Mouse (Mus musculus) kidney, adult 18-20 months (tissue): ENCODE measurements around the gene Gm12830.

ENCODE experiments used
- DNase-seq: peaks from one replicate; pipeline ENCODE4 v3.0.0; 2021

Gene Gm12830

DNA sequence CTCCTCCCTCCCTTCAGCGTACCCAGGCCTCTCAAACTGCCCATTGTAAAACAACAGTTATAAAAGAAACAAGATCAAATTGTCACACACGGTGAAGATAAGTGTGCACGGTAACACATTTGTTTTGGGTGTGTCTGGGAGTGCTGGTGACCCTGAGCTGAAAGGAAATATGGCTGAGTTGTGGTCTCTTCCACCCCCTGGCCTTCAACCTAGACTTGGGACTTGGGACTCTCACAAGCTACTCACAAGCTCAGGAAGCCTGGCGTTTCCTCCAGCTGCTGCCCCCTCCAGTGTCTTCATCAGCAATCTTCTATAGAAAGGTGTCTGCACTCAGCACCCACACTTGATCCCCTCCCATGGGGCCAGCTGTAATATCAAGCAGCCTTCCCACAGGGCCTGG, 24.1 kb downstream of the Gm12830 start:
- no peak for DNase-seq

DNA sequence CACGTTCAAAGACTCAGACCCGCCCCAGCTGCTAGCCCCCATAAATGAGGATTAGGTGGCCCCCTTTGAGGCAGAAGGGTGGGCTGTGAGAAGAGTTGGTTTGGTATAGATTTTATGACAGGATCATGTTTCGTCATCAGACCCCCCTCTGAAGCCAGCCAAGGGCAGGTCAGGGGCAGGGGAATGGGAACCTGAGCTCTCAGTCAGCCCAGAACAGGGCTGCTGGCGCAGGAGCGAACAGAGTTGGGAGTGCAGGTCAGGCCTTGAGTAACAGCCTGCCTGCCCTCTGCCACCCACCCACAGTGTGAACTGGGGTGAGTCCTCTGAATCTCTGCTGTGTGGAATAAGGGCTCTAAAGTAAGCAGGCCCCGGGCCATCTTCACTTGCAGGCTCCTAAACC, 25.2 kb downstream of the Gm12830 start:
- DNase-seq, result no peak

DNA sequence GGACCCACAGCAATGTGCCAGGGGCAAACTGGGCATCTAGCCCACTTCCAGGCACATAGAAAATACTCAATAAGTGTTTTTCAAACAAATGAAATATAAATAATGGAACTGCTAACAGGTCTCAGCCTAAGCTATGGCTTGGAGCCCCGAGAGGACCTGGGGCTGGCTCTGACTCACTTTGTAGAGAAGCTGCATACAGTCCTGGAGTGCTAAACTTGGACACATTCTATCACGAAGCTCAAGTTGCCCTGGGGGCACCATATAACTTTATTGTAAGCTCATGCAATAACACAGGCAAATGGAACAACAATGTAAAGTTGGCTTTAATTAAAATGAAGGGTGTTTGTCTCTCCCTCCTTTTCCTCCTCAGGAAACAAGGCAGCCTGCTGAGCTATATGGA, 32.4 kb downstream of the Gm12830 start:
- DNase-seq, result no peak

DNA sequence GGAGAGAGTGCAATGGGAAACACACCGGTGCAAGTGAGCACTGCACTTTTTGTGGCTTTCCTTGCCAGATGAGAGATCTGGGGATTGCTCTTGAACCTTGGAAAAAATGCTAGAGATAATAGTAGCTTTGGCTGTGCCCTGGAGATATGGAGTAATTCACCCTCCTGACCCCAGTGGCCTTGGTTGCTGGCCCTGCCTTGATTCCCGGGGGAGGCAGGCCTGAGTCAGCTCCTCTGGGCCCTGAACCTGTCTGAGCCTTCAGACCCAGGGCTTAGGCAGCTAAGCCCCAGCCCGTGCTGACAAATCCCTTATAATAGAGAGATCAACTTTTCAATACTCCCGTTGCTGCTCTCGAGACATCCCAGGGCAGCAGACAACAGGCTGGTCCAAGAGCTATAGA, 36.9 kb downstream of the Gm12830 start:
- no peak for DNase-seq

DNA sequence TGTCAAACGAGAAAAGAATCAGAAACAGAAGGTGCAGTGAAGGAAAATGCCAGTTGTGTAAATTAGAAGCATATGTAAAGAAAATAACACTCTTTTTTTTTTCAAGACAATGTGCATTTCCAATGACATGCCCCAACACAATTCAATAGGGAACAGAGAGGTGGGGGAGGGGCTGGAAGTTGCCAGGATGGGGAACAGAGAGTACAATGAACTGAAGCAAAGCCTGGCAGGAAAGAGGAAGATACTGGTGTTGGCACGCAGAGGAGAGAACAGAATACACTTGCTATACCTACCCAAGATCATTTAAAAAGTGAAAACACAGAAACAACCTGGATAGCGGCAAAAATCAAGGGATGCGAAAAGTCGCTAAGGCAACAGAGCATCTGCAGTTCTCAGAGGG, 41.6 kb downstream of the Gm12830 start:
- no peak for DNase-seq

DNA sequence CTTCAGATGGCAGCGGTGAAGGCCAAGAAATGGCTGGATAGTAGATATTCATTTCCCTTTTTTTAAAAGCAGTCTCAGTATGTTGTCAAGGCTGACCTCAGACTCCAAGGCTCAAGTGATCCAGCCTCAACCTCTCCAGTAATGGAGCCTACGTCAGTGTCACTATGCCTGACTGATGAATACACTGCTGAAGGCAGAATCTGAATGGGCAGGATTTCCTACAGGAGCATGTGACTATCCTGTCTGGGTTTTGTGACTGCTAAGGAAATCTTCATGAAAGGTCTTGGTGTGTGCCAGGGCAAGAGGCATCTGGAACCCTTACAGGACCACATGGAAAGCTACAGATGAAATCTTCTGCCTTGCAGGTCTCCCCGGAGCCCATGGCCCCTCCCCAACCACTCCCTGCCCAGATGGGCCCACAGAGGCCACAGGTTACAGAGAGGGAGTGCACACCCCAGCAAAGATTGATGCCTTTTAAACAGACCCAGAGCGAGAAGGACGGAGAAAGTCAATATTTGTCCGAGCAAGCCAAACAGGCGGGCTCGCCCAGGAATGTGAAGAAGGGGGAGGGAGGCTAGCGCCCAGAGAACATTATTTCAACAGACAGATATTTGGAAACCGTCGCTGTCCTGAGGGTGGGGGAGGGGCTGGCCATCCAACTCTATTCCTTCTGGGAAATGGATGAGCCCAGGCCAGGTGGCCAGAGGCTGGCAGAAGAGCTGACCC, 48.4 kb downstream of the Gm12830 start:
- peak; percentile 5 for DNase-seq

DNA sequence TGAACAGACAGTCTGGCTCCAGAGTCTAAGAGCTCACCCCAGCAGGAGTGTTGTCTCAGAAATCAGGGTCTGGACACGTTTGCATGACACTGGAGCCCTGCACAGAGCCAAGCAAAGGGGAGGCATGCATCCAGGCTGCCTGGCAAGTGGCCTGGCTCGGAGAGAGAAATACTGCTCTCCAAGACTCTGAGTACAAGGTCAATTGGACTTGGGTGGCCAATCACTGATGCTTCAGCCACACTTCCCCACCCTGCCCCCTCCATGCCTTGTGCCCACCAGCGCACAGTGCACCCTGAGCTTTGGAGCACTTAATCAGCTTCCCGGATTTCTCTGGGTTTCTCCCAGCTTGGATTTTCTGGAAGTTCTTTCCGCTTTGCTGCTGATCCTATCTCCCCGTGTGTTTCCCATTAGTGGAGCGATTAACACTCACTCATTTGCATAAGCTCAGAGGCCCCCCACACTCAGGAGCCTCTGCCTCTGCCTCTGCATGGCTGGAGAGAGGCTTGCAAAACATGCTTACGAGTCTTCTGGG, 55.0 kb downstream of the Gm12830 start:
- no peak for DNase-seq

DNA sequence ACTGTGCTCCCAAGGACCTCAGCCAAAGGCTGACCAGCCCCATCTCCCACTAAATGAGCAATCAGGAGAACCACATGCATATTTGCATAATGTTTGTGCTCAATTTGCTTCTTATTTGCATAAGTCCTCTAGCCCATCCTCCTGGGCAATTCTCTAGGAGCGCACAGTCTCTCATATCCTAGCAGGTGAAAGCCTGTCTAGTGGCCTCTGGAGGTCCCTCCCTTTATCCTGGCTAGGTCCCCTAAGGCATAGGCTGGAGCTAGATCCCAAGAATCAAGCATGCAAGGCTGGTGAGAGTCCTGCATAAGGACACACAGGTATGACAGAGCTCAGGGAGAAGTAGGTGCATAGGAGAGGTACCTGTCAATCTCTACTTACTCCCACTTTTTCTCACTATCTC, 60.7 kb downstream of the Gm12830 start:
- DNase-seq, result no peak

DNA sequence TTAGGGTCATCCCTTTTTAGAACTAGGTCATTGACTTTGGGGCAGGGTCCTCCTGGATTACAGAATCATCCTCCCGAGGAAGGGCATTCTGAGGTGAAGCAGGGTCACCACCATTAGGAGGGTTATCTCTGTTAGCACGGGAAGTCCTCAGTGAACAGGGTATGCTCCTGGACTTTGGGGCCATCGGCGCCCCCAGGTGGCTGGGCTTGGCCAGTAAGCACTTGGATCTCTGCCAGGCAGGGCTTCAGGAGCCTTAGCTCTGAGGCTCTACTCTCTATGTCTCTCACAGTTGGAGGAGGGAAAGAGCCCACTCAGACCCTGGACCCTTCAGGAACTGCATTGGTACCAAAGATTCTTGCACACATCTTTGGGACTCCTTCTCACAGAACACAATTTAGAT, 76.3 kb downstream of the Gm12830 start:
- peak; percentile 36 for DNase-seq

DNA sequence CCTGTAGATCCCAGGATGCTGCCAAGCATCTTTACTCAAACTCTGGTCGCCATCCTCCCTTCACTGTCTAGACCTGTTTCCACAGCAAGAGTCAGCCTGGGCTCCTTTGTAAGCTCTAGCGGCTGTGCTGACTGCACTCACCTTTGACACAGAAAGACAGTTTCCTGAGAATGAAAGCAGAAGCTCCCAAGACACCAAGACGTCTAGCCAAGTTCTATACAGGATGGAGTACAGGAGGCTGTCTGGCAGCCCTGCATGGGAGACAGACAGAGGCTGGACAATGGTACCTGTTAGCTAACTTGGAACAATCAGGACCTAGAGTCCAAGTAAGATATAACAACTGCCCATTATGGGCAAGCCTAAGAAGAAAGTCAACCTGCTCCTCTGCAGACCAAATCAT, 78.4 kb downstream of the Gm12830 start:
- no peak for DNase-seq

DNA sequence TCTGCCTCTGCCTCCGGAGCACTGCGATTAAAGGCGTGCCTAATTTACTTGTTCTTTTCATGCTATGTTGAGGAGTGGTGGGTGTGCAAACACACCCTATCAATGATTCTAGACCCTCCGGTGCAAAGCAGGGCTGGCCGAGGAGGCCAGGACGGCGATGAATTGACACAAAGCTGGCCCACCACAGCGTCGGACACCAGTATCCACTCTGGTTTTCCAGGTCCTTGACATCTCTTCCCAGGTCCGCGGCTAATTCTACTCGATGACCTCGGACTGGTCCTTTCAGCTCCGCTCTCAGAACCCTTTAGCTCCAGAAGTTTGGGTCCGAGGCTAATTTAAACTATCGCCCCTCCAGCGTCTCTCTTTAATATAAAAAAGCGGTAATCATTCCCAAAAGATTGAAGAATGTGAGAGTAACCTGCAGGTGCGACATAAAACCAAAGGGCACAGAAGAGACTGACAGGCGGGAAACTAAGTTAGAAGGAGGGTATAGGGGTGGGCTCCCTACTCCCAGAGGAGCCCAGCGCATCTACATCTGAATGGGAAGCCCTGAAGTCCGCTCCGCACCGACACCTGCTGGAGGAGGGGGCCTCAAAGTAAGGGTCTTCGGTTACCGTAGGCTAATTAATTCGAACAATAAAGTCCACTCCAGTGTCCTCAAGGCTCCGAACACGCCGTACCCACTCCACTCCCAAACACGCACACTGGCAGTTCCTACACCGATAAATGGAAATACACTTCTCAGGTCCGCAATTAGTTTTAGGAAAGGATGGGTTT, 79.5 kb downstream of the Gm12830 start:
- DNase-seq, result no peak

DNA sequence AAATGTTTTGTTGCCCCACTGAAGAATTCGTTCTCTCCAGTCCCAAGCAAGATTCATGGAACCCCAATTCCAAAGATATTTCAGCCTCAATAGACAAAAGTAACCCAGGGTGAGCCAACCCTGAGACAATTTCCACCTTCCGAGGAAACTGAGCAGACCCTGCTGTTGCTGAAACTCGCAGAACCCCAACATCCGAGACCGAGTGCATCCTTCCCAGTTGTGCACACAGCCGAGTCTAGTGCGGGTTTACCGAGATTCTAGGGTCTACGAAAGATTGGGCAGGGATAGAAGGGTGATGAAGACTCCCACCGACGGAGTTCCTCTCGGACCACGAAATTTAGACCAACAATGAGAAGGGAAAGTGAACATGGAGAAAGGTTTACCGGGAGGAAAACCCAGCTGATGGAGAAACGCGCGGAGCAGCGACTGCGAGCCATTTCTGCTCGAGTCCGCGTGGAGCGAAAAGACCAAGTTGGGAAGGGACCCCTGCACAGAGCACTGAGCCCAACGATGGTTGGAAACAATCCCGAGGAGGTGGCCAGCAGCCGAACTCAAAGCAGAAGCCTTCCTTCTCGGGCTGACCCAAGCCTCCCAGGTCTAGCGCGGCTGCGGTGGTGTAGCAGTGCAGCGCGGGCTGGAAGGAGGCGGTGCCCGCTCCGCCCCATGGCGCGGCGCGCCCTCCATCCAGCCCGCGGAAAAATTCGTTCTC, 80.3 kb downstream of the Gm12830 start:
- DNase-seq, result peak; percentile 22

DNA sequence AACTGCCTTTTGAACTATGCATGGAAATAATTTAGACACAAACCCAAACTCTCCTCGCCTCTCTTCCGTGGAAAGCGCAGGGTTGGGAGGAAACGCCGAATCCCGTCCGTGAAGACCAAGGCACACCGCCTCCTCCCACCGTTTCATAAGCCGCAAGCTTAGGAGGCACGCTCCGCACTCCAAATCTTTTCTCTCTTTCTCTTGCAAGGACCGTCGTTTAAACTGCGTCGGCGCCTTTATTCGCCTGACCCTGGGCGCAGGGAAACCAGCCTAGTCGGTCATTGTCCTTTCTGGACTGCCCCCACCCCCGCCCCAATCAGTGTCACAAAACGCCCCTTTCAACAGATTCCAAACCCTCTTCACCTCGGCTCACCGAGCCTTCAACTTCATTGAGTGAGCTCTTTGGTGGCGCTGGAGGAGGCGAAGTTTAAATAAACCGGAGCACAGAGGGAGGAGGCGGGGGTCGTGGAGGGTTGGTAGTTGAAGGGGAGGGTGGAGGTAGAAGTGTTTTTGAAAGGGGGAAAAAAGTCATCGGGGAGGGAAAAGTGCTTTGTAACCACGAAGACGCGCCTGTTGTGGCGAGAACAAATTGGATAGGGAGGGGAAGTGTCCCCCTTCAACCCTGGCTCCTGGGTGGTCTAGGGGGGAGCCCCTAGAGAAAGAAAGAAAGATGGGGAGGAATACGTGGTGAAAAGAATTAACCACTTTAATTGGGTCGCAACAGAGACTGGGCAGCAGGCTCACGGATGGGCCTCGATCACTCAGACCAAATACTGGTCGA, 81.3 kb downstream of the Gm12830 start:
- DNase-seq, result peak; percentile 15

DNA sequence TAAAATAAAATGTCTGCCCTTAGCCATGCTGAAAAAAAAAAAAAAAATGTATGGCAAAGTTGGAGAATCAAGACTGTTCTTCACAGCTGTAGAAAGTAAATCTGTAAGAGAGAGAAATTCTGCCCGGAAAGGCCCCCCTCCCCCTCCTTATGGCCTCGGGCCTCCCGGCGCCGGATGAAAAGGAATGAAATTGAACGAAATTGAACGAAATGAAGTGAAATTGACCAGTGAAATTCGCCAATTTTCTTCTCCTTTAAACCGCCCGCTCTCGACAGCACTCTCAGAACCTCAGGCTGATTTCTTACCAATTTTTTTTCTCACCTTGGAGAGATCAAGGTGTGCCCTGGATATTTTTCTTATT, 81.9 kb downstream of the Gm12830 start:
- no peak for DNase-seq

DNA sequence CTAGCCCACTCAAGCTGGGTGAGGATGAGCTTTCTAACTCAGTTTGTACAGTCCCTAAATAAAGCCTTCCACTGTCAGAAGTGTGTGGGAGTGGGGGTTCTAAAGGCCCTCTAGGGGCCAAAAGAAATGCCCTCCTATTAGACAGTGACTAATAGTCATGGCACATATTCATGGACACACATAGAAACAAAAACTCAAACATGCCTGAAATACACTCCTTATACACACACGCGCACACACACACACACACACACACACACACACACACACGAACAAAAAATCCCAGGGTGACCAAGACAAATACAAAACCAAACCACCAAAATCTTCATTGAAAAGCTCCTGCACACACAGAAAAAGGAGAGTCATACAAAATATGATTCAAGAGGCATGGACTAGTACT, 84.0 kb downstream of the Gm12830 start:
- DNase-seq, result no peak
